Mouse (Mus musculus): ENCODE measurements at regions not wholly inside any gene's neighbourhood (a gene's known extent, or its start where the extent isn't known, plus 50 kb on each side); places are given as distances from the start of the nearest gene placed in this dataset.

DNA sequence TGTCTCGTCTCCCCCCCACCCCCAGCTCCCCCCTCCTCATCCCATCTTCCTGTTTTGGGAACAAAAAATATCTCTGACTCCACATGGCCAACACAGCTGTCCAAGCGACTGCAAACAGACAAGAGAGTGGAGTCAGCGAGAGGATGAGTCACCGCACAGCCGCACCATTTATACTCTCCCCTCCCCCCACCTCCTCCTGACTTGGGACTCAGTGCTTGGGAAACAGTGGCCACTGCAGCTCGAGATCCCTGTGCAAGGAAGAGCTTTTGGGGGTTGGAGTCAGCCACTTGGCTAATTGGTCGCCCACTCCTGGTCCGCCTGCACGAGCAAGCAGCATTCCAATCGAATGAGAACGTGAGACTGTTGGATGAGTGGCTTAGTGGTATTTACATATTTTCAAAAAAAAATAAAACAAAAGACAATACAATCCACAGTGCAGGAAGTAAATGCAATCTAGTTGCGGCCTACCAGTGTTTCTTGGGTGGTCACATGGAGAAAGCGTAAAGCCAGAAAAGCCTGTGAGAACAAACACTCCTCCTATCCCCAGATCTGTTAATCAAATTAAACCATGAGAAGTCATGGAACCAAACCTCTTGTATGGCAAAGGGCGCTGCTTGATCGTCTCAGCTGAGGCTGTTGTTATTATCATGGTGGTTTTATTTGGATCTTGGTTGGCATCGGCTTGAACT is 213.7 kb downstream of the Rnf144b start:
- DNase-seq (ENCODE audit: low spot score) (peak; percentile 30), ATAC-seq (replicated peaks; ENCODE audit: low FRiP score, low read depth) (no peak)
- H3K9me3 ChIP-seq (replicated peaks; ENCODE audit: low read length), result no peaks in the 10 kb centered on the region
- no peak overlapping the region for H3K4me2 ChIP-seq (ENCODE audit: low read length)
- H3K27me3 ChIP-seq (ENCODE audit: insufficient read depth, low read length), result no peaks in the 10 kb centered on the region
- 62% methylated on average over 16 of the region's 16 CpGs for WGBS
- no peak for TF ChIP-seq CTCF (IDR thresholded peaks at IDR 0.05; ENCODE audit: low read depth)
- no peak overlapping the region for H3K4me3 ChIP-seq (replicated peaks; ENCODE audit: low read depth, low read length)
- H3K9ac ChIP-seq (ENCODE audit: low read depth, low read length), result no peak overlapping the region
- no peaks in the 10 kb centered on the region for H3K36me3 ChIP-seq (ENCODE audit: insufficient read depth, low read length)
- no peak overlapping the region for H3K27ac ChIP-seq
- H3K4me1 ChIP-seq (replicated peaks; ENCODE audit: insufficient read depth, low read length), result no peaks in the 10 kb centered on the region

DNA sequence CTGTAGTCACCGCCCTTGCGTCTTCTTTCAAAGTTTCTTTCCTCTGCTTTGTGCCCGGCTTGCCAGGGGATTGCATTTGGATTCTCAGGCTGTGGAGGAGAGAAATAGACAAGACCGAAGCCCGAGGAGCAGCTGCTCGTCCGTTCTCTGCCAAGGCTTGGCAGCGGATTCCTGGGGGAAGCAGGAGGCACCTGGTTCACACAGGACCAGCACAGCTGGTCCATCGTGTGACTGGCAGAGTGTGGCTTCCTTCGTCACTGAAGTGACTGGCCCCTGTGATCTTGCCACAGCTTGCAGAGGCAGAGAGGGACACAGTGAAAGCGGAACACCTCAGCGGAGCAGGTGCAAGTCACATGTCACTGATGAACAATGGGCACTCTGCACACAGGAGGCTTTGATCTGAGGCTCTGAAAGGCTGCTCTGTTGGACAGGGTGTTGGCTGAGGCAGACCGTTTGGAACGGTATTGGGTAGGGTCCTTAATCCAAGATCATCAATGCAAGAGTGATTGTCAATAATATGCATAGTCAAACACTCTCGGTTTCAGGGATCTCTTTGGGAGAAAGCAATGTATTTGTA is 214.5 kb downstream of the Rnf144b start:
- DNase-seq (ENCODE audit: low spot score) (no peak), ATAC-seq (replicated peaks; ENCODE audit: low FRiP score, low read depth) (no peak)
- no peaks in the 10 kb centered on the region for H3K4me1 ChIP-seq (replicated peaks; ENCODE audit: insufficient read depth, low read length)
- H3K27ac ChIP-seq, result no peak overlapping the region
- no peak overlapping the region for H3K9ac ChIP-seq (ENCODE audit: low read depth, low read length)
- no peak overlapping the region for H3K4me2 ChIP-seq (ENCODE audit: low read length)
- TF ChIP-seq CTCF (IDR thresholded peaks at IDR 0.05; ENCODE audit: low read depth), result no peak
- H3K4me3 ChIP-seq (replicated peaks; ENCODE audit: low read depth, low read length), result no peak overlapping the region
- H3K27me3 ChIP-seq (ENCODE audit: insufficient read depth, low read length), result no peaks in the 10 kb centered on the region
- H3K9me3 ChIP-seq (replicated peaks; ENCODE audit: low read length), result no peaks in the 10 kb centered on the region
- H3K36me3 ChIP-seq (ENCODE audit: insufficient read depth, low read length), result no peaks in the 10 kb centered on the region
- WGBS, result 85% methylated on average over 15 of the region's 15 CpGs

- no peak for ATAC-seq (replicated peaks; ENCODE audit: low FRiP score, low read depth)
- Histone ChIP-seq H3K9ac (ENCODE audit: low read depth, low read length) (no peak overlapping the region), H3K27ac (no peak overlapping the region), H3K9me3 (replicated peaks; ENCODE audit: low read length) (no peaks in the 10 kb centered on the region), H3K4me1 (replicated peaks; ENCODE audit: insufficient read depth, low read length) (no peaks in the 10 kb centered on the region), H3K4me2 (ENCODE audit: low read length) (no peak overlapping the region), H3K27me3 (ENCODE audit: insufficient read depth, low read length) (no peaks in the 10 kb centered on the region), H3K4me3 (replicated peaks; ENCODE audit: low read depth, low read length) (no peak overlapping the region), H3K36me3 (ENCODE audit: insufficient read depth, low read length) (no peaks in the 10 kb centered on the region)
- 80% methylated on average over 5 of the region's 5 CpGs for WGBS
- DNase-seq (ENCODE audit: low spot score), result no peak
- TF ChIP-seq CTCF (IDR thresholded peaks at IDR 0.05; ENCODE audit: low read depth), result no peak
Measured at GRCm38 (mm10) chr13:47339411-47339810, 217.0 kb downstream of the Rnf144b start.

GRCm38 (mm10) chr13:47342361-47342760 is 219.9 kb downstream of the Rnf144b start:
- no peaks in the 10 kb centered on the region for H3K27me3 ChIP-seq (ENCODE audit: insufficient read depth, low read length)
- H3K9ac ChIP-seq (ENCODE audit: low read depth, low read length), result no peak overlapping the region
- H3K4me1 ChIP-seq (replicated peaks; ENCODE audit: insufficient read depth, low read length), result no peaks in the 10 kb centered on the region
- no peaks in the 10 kb centered on the region for H3K9me3 ChIP-seq (replicated peaks; ENCODE audit: low read length)
- H3K4me3 ChIP-seq (replicated peaks; ENCODE audit: low read depth, low read length), result no peak overlapping the region
- H3K27ac ChIP-seq, result no peak overlapping the region
- no peak for TF ChIP-seq CTCF (IDR thresholded peaks at IDR 0.05; ENCODE audit: low read depth)
- 97% methylated on average over 1 of the region's 1 CpGs for WGBS
- no peak overlapping the region for H3K4me2 ChIP-seq (ENCODE audit: low read length)
- DNase-seq (ENCODE audit: low spot score), result no peak
- no peaks in the 10 kb centered on the region for H3K36me3 ChIP-seq (ENCODE audit: insufficient read depth, low read length)
- no peak for ATAC-seq (replicated peaks; ENCODE audit: low FRiP score, low read depth)

GRCm38 (mm10) chr13:47345576-47345975 is 223.1 kb downstream of the Rnf144b start:
- no peaks in the 10 kb centered on the region for H3K27me3 ChIP-seq (ENCODE audit: insufficient read depth, low read length)
- no peaks in the 10 kb centered on the region for H3K4me1 ChIP-seq (replicated peaks; ENCODE audit: insufficient read depth, low read length)
- H3K4me2 ChIP-seq (ENCODE audit: low read length), result no peak overlapping the region
- ATAC-seq (replicated peaks; ENCODE audit: low FRiP score, low read depth), result no peak
- TF ChIP-seq CTCF (IDR thresholded peaks at IDR 0.05; ENCODE audit: low read depth), result no peak
- no peaks in the 10 kb centered on the region for H3K36me3 ChIP-seq (ENCODE audit: insufficient read depth, low read length)
- H3K9ac ChIP-seq (ENCODE audit: low read depth, low read length), result no peak overlapping the region
- no peak for DNase-seq (ENCODE audit: low spot score)
- no peak overlapping the region for H3K4me3 ChIP-seq (replicated peaks; ENCODE audit: low read depth, low read length)
- no peaks in the 10 kb centered on the region for H3K9me3 ChIP-seq (replicated peaks; ENCODE audit: low read length)
- H3K27ac ChIP-seq, result no peak overlapping the region
- WGBS, result 38% methylated on average over 9 of the region's 9 CpGs

- H3K4me2 ChIP-seq (ENCODE audit: low read length), result no peak overlapping the region
- no peak for TF ChIP-seq CTCF (IDR thresholded peaks at IDR 0.05; ENCODE audit: low read depth)
- no peaks in the 10 kb centered on the region for H3K9me3 ChIP-seq (replicated peaks; ENCODE audit: low read length)
- ATAC-seq (replicated peaks; ENCODE audit: low FRiP score, low read depth) (no peak), DNase-seq (ENCODE audit: low spot score) (no peak)
- no peaks in the 10 kb centered on the region for H3K36me3 ChIP-seq (ENCODE audit: insufficient read depth, low read length)
- H3K9ac ChIP-seq (ENCODE audit: low read depth, low read length), result no peak overlapping the region
- H3K27me3 ChIP-seq (ENCODE audit: insufficient read depth, low read length), result no peaks in the 10 kb centered on the region
- no peak overlapping the region for H3K4me3 ChIP-seq (replicated peaks; ENCODE audit: low read depth, low read length)
- WGBS, result 59% methylated on average over 6 of the region's 6 CpGs
- H3K4me1 ChIP-seq (replicated peaks; ENCODE audit: insufficient read depth, low read length), result no peaks in the 10 kb centered on the region
- no peak overlapping the region for H3K27ac ChIP-seq
Measured at GRCm38 (mm10) chr13:47347835-47348234, 225.4 kb downstream of the Rnf144b start.
